Mouse (Mus musculus) liver, embryonic 13.5 days (tissue): ENCODE measurements around the gene Sympk. TPM values are rescaled to one million over a fixed set of nuclear protein-coding genes. Genes with fewer than 3 reads are reported as not detected.
"Not testable (repeated sequence)": the region's sequence is repeated elsewhere in the genome, so short reads cannot be mapped to it uniquely, and the experiment has no call there.

Source experiments
- ATAC-seq: fragments of 200-750 bp; cut with Nextera tagmentation; 2 replicates; pipeline ENCODE4 v1.8.0; 2017; ENCODE audit warnings: low read depth, mild to moderate bottlenecking, moderate number of reproducible peaks, moderate library complexity
- DNase-seq: peaks from one replicate; pipeline ENCODE4 v3.0.0; 2022
- H3K27ac ChIP-seq: fragments of 300-500 bp; sonication (generic); 2 replicates; pipeline ENCODE4 v1.5.1; 2015; ENCODE audit warnings: moderate library complexity, mild to moderate bottlenecking, inconsistent platforms
- H3K27me3 ChIP-seq: fragments of 300-500 bp; sonication (generic); 2 replicates; pipeline ENCODE4 v1.6.1; 2015; ENCODE audit warnings: mild to moderate bottlenecking, inconsistent platforms
- H3K36me3 ChIP-seq: fragments of 300-500 bp; sonication (generic); 2 replicates; pipeline ENCODE4 v1.6.1; 2015; ENCODE audit warnings: mild to moderate bottlenecking, inconsistent platforms
- H3K4me1 ChIP-seq: fragments of 300-500 bp; sonication (generic); replicated peaks from 2 replicates; pipeline ENCODE4 v1.6.1; 2015; ENCODE audit warnings: inconsistent platforms
- H3K4me2 ChIP-seq: fragments of 300-500 bp; sonication (generic); 2 replicates; pipeline ENCODE4 v1.6.1; 2015; ENCODE audit warnings: inconsistent platforms, mild to moderate bottlenecking, moderate library complexity
- H3K4me3 ChIP-seq: fragments of 300-500 bp; sonication (generic); replicated peaks from 2 replicates; pipeline ENCODE4 v1.5.1; 2015; ENCODE audit warnings: mild to moderate bottlenecking, inconsistent platforms
- H3K9ac ChIP-seq: fragments of 300-500 bp; sonication (generic); 2 replicates; pipeline ENCODE4 v1.6.1; 2015; ENCODE audit warnings: mild to moderate bottlenecking, inconsistent platforms
- H3K9me3 ChIP-seq: fragments of 300-500 bp; sonication (generic); replicated peaks from 2 replicates; pipeline ENCODE4 v1.6.1; 2016; ENCODE audit warnings: inconsistent platforms
- WGBS: fragments of 180-500 bp; shearing (Covaris S2); methylation state at CpG from one replicate; pipeline ENCODE4 v1.1.7; 2015; ENCODE audit not compliant: insufficient replicate concordance; 5-methylcytosine and 5-hydroxymethylcytosine counted together
- polyA plus RNA-seq: library from polyadenylated mRNA; unstranded; fragments of >200 nt; fragmentation: Nextera tagmentation; extraction: Ambion mirVana; gene quantifications from 2 replicates; pipeline ENCODE4 v1.2.1, GENCODE M21; 2015

The Sympk gene
- polyA plus RNA-seq, 1 experiment from 2014 or later, result 15.0 TPM

DNA sequence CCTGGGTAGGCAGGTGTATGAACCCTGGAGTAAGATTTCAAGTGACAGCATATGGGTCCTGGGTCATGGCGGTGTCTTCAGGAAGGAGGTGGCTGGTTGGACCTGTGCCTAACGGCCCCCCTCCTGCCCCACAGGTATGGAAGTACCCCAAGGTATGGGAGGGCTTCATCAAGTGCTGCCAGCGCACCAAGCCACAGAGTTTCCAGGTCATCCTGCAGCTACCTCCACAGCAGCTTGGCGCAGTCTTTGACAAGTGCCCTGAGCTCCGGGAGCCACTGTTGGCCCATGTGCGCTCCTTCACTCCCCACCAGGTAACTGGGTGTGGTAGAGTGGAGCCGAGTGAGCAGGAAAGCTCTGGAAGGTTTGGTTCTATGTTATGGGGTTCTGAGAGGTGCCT lies 29.0 kb downstream of the Sympk start:
- DNase-seq (no peak), ATAC-seq (no peak)
- peaks cover 67% of the 10 kb centered on the region for H3K36me3 ChIP-seq
- H3K4me3 ChIP-seq, result no peak overlapping the region
- 0 out of 2 replicates have a peak, but pooled peaks cover 4% of the 10 kb centered on the region for H3K9me3 ChIP-seq
- no peak overlapping the region for H3K4me2 ChIP-seq
- H3K4me1 ChIP-seq, result no peaks in the 10 kb centered on the region
- H3K27me3 ChIP-seq, result no peaks in the 10 kb centered on the region
- H3K9ac ChIP-seq, result no peak overlapping the region
- H3K27ac ChIP-seq, result no peak overlapping the region
- WGBS, result 83% methylated on average over 7 of the region's 7 CpGs

DNA sequence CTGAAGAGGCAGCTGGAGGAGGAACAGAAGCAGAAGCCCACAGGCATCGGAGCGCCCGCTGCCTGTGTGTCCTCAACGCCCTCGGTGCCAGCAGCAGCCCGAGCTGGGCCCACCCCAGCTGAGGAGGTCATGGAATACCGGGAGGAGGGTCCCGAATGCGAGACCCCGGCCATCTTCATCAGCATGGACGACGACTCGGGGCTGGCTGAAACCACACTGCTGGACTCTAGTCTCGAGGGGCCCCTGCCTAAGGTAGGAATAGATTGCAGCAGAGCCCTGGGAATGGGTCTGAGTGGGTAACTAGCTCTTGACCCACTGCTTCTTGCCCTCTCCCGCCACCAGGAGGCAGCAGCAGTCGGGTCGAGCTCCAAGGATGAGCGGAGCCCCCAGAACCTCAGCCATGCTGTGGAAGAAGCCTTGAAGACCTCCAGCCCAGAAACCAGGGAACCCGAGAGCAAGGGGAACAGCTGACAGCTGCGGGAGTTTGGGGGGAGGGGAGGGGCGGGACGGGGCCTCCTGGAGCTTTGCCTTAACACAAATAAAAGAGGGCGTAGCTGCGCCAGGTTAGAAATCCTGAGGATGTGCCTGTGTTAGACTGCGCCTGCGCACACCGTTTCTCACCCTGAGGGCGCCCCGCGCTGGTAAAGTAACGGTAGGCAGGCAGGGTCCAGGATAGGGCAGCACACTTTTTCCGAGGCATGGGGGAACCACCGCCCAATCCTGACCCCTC lies 30.0 kb downstream of the Sympk start, which contains the start of gene Rsph6a:
Gene Rsph6a (plus strand): TSS at position 644 of the 730 bp plus-strand sequence.
- ATAC-seq, result no peak
- H3K27me3 ChIP-seq, result no peaks in the 10 kb centered on the region; the same call in 1 of the 2 replicates
- 55% methylated on average over 33 of the region's 33 CpGs for WGBS
- H3K9me3 ChIP-seq, result 0 out of 2 replicates have a peak, but pooled peaks cover 4% of the 10 kb centered on the region
- no peaks in the 10 kb centered on the region for H3K4me1 ChIP-seq
- peaks cover 56% of the 10 kb centered on the region for H3K36me3 ChIP-seq
- no peak within 1 kb of the TSS for H3K4me2 ChIP-seq
- no peak within 1 kb of the TSS for H3K9ac ChIP-seq
- no peak for DNase-seq
- H3K27ac ChIP-seq, result no peak within 1 kb of the TSS
- H3K4me3 ChIP-seq, result no peak within 1 kb of the TSS

DNA sequence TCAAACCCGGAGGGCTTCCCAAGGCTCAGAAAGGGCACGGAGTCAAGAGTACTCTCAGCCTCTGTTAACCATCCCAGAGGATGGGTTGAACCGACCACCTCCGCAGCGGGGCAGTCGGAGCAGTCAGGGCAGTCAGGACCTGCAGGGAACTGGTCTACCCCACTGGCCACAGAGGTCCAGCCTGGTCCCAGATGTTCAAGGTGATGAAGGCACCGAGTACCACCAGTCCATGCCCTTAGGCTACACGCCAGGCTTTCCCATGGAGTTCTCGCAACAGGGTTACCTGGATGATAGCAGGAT lies 30.6 kb downstream of the Sympk start:
- Histone ChIP-seq H3K9me3 (0 out of 2 replicates have a peak, but pooled peaks cover 4% of the 10 kb centered on the region), H3K9ac (no peak overlapping the region), H3K36me3 (peaks cover 51% of the 10 kb centered on the region), H3K27ac (no peak overlapping the region), H3K4me1 (no peaks in the 10 kb centered on the region), H3K27me3 (no peaks in the 10 kb centered on the region; the same call in 1 of the 2 replicates), H3K4me2 (no peak overlapping the region), H3K4me3 (no peak overlapping the region)
- 0 out of 2 replicates have a peak, but pooled peaks have one; percentile 10 for ATAC-seq
- WGBS, result 78% methylated on average over 9 of the region's 9 CpGs
- DNase-seq, result no peak

DNA sequence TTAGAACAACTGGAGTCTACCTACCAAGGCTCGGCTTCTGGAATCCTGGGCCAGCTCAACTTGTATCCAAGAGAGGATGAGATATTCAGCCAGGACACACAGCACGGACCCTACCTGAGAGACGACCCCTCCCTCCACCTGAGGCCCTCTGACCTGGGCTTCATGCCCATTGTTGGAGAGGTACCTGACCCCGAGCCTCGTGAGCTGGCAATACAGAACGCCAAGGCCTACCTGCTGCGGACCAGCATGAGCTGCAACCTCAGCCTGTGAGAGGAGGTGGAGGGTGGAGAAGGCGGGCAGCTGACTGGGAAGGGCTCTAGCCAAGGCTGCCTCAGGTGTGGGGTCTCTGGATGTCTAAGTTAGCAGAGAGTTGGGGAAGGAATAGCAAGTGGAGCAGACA lies 30.9 kb downstream of the Sympk start:
- WGBS, result 80% methylated on average over 8 of the region's 8 CpGs

DNA sequence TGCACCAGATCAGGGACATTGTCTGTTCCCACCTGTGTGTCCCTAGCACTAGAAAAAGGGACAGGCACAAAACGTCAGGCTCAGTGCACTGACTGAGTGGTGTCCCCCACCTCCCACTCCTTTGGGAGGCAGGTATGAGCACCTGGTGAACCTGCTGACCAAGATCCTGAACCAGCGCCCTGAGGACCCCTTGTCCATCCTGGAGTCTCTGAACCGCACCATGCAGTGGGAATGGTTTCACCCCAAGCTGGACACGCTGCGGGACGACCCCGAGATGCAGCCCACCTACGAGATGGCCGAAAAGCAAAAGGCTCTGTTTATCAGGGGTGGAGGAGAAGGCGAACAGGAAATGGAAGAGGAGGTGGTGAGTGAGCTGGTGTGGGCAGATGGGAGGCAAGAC lies 33.2 kb downstream of the Sympk start:
- H3K4me3 ChIP-seq, result no peak overlapping the region
- no peak for ATAC-seq
- no peaks in the 10 kb centered on the region for H3K4me1 ChIP-seq
- WGBS, result 71% methylated on average over 10 of the region's 10 CpGs
- H3K36me3 ChIP-seq, result peaks cover 24% of the 10 kb centered on the region
- no peak overlapping the region for H3K9ac ChIP-seq
- H3K27ac ChIP-seq, result no peak overlapping the region
- 0 out of 2 replicates have a peak, but pooled peaks cover 4% of the 10 kb centered on the region for H3K9me3 ChIP-seq
- H3K27me3 ChIP-seq, result peaks cover 4% of the 10 kb centered on the region
- DNase-seq, result no peak
- H3K4me2 ChIP-seq, result no peak overlapping the region

More for the DNA sequence above, 30.9 kb downstream of the Sympk start:
- H3K4me3 ChIP-seq, result no peak overlapping the region
- H3K4me2 ChIP-seq, result no peak overlapping the region
- H3K9me3 ChIP-seq, result 0 out of 2 replicates have a peak, but pooled peaks cover 4% of the 10 kb centered on the region
- ATAC-seq (no peak), DNase-seq (no peak)
- no peak overlapping the region for H3K27ac ChIP-seq
- no peak overlapping the region for H3K9ac ChIP-seq
- H3K4me1 ChIP-seq, result no peaks in the 10 kb centered on the region
- no peaks in the 10 kb centered on the region; the same call in 1 of the 2 replicates for H3K27me3 ChIP-seq
- H3K36me3 ChIP-seq, result peaks cover 47% of the 10 kb centered on the region

DNA sequence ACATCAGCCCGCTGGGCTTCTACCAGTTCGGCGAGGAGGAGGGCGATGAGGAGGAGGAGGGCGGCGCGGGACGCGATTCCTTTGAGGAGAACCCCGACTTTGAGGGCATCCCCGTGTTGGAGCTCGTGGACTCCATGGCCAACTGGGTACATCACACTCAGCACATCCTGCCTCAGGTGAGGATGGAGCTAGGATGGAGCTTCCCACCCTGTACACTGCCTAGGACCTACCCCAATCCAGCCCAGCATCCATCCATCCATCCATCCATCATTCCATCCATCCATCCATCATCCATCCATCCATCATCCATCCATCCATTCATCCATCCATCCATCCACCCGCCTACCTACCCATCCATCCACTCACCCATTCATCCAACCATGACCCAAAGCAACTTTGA lies 41.7 kb downstream of the Sympk start:
- ATAC-seq (no peak), DNase-seq (no peak)
- H3K4me1 ChIP-seq, result peaks cover 4% of the 10 kb centered on the region
- no peak overlapping the region for H3K9ac ChIP-seq
- H3K27ac ChIP-seq, result no peak overlapping the region
- 48% methylated on average over 13 of the region's 13 CpGs for WGBS
- H3K4me3 ChIP-seq, result no peak overlapping the region
- H3K27me3 ChIP-seq, result peaks cover 60% of the 10 kb centered on the region
- H3K4me2 ChIP-seq, result no peak overlapping the region
- no peaks in the 10 kb centered on the region for H3K9me3 ChIP-seq
- no peaks in the 10 kb centered on the region for H3K36me3 ChIP-seq

DNA sequence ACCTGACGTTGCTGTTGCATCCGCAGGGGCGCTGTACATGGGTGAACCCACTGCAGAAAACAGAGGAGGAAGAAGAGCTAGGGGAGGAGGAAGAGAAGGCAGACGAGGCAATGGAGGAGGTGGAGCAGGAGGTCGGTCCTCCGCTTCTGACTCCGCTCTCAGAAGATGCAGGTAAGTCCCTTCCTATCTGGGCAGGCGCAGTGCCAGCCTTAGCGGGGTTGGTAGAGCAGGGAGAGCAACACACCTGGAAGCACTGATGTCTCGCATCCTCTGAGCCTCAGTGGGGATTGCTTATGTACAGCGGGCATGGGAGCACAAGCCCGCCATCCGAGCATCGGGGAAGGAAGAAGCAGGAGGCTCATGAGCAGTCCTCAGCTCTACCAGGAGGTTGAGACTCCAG lies 42.9 kb downstream of the Sympk start:
- H3K4me2 ChIP-seq, result no peak overlapping the region
- H3K27me3 ChIP-seq, result peaks cover 60% of the 10 kb centered on the region
- no peak overlapping the region for H3K9ac ChIP-seq
- ATAC-seq (no peak), DNase-seq (no peak)
- no peaks in the 10 kb centered on the region for H3K36me3 ChIP-seq
- peaks cover 4% of the 10 kb centered on the region for H3K4me1 ChIP-seq
- no peak overlapping the region for H3K4me3 ChIP-seq
- no peak overlapping the region for H3K27ac ChIP-seq
- WGBS, result 30% methylated on average over 14 of the region's 14 CpGs
- no peaks in the 10 kb centered on the region for H3K9me3 ChIP-seq

DNA sequence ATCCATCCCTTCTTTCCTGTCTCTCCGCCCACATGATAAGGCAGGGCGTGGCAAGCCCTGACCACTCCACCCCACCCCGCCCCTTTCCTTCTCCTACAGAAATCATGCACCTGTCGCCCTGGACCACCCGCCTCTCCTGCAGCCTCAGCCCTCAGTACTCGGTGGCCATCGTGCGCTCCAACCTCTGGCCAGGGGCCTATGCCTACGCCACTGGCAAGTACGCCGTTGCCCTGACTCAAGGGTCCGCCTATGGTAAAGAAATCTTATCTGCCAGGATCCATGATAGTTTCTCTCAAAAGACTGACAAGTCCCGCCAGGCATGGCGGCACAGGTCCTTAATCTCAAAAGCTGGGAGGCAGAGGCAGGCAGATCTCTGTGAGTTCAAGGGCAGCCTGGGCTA lies 43.8 kb downstream of the Sympk start:
- Histone ChIP-seq H3K9ac (no peak overlapping the region), H3K4me2 (no peak overlapping the region), H3K27me3 (peaks cover 59% of the 10 kb centered on the region), H3K4me1 (peaks cover 4% of the 10 kb centered on the region), H3K36me3 (no peaks in the 10 kb centered on the region), H3K4me3 (no peak overlapping the region), H3K27ac (no peak overlapping the region), H3K9me3 (no peaks in the 10 kb centered on the region)
- ATAC-seq (no peak), DNase-seq (no peak)
- WGBS, result 51% methylated on average over 12 of the region's 14 CpGs

DNA sequence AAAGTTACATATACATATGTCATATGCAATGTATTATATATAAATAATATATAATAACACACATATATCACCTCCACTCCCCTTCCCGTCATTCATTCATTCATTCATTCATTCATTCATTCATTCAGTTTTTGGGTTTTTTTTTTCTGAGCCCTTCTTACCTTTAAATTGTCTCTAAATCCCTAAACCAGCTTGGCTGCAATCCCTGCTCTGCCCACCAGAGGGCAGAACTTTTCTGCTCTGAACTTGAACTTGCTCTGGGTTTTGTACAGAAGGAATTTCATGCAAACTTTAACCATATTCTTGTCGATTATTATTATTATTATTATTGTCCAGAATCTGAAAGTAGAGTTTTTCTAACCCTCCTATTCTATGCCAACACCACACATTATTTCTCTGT lies 44.5 kb downstream of the Sympk start:
- Histone ChIP-seq H3K27ac (no peak overlapping the region), H3K9ac (no peak overlapping the region), H3K27me3 (peaks cover 55% of the 10 kb centered on the region), H3K4me2 (no peak overlapping the region), H3K4me1 (peaks cover 4% of the 10 kb centered on the region), H3K9me3 (no peaks in the 10 kb centered on the region), H3K4me3 (no peak overlapping the region), H3K36me3 (no peaks in the 10 kb centered on the region)
- no peak for ATAC-seq
- peak; percentile 48 for DNase-seq
- 1% methylated on average over 2 of the region's 2 CpGs for WGBS

DNA sequence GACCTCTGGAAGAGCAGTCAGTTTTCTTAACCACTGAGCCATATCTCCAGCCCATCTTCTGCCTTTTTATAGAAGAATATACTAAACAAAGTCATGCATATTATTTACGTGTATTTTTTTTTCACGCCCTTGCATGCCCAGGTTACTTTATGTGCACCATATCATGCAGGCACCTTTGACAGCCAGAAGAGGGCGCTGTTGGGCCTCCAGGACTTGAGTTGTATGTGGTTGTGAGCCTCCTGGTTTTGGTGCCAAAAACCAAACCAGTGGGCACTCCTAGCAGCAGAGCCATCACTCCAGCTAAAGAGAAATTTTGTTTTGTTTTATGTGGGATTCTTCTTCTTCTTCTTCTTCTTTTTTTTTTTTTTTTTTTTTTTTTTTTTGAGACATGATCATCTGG lies 45.3 kb downstream of the Sympk start:
- H3K4me3 ChIP-seq, result no peak overlapping the region
- ATAC-seq (no peak), DNase-seq (no peak)
- peaks cover 51% of the 10 kb centered on the region for H3K27me3 ChIP-seq
- no peak overlapping the region for H3K4me2 ChIP-seq
- H3K9ac ChIP-seq, result no peak overlapping the region
- H3K36me3 ChIP-seq, result no peaks in the 10 kb centered on the region
- H3K4me1 ChIP-seq, result peaks cover 4% of the 10 kb centered on the region
- H3K9me3 ChIP-seq, result no peaks in the 10 kb centered on the region
- WGBS, result 38% methylated on average over 3 of the region's 3 CpGs
- H3K27ac ChIP-seq, result no peak overlapping the region

DNA sequence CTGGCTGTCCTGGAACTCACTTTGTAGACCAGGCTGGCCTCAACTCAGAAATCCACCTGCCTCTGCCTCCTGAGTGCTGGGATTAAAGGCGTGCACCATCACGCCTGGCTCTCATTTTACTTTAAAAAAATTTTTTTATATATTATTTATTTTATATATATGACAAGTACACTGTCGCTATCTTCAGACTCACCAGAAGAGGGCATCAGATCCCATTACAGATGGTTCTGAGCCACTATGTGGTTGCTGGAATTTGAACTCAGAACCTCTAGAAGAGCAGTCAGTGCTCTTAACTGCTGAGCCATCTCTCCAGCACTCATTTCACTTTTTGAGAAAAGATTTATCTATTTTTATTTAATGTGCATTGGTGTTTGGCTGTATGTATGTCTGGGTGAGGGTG lies 46.8 kb downstream of the Sympk start:
- not testable (repeated sequence) for H3K4me2 ChIP-seq, H3K36me3 ChIP-seq, DNase-seq, H3K4me3 ChIP-seq, H3K27ac ChIP-seq, H3K9me3 ChIP-seq, ATAC-seq, H3K9ac ChIP-seq
- WGBS, result 34% methylated on average over 3 of the region's 3 CpGs
- Histone ChIP-seq H3K4me1 (peaks cover 13% of the 10 kb centered on the region), H3K27me3 (peaks cover 35% of the 10 kb centered on the region)

DNA sequence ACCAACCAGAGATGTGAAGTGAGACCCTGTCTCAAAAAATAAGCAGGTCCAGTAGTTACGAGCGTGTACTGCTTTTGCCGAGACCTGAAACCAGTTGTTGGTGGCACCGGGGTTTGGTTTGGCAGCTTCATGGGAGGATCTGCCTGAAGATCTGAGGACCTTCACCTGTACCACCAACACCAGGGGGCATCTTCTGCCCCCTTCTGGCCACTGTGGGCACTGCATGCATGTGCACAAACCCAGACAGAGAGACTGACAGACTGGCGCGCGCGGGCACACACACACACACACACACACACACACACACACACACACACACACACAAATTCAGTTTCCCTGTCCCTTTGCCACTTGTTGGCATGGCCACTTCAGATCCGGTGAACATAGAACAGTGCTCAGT lies 49.3 kb downstream of the Sympk start:
- peaks cover 20% of the 10 kb centered on the region for H3K27me3 ChIP-seq
- H3K36me3 ChIP-seq, result peaks cover 7% of the 10 kb centered on the region
- H3K27ac ChIP-seq, result no peak overlapping the region
- H3K9ac ChIP-seq, result no peak overlapping the region
- ATAC-seq, result no peak
- 67% methylated on average over 9 of the region's 9 CpGs for WGBS
- no peak overlapping the region for H3K4me3 ChIP-seq
- DNase-seq, result no peak
- H3K4me2 ChIP-seq, result no peak overlapping the region
- H3K9me3 ChIP-seq, result no peaks in the 10 kb centered on the region
- H3K4me1 ChIP-seq, result peaks cover 30% of the 10 kb centered on the region
